Mouse (Mus musculus) liver, postnatal 0 days (tissue): Measurements from ENCODE around the gene Lypd4. TPM values are rescaled to one million over a fixed set of nuclear protein-coding genes. Genes with fewer than 3 reads are reported as not detected.

Experiments used
- ATAC-seq: fragments of 200-750 bp; cut with Nextera tagmentation; 2 replicates; pipeline ENCODE4 v1.8.0; 2017; ENCODE audit warnings: mild to moderate bottlenecking, moderate library complexity
- DNase-seq: peaks from one replicate; pipeline ENCODE4 v3.0.0-alpha.2; 2016
- H3K27ac ChIP-seq: fragments of 300-500 bp; sonication (generic); 2 replicates; pipeline ENCODE4 v1.5.1; 2014; ENCODE audit warnings: antibody characterized with exemption, moderate library complexity, mild to moderate bottlenecking, low read depth
- H3K27me3 ChIP-seq: fragments of 300-500 bp; sonication (generic); 2 replicates; pipeline ENCODE4 v1.6.1; 2014; ENCODE audit warnings: low read length, control low read depth, mixed read lengths; ENCODE audit not compliant: insufficient read depth
- H3K36me3 ChIP-seq: fragments of 300-500 bp; sonication (generic); replicated peaks from 2 replicates; pipeline ENCODE4 v1.6.1; 2014; ENCODE audit warnings: mild to moderate bottlenecking, control low read depth, low read length, moderate library complexity, mixed read lengths; ENCODE audit not compliant: insufficient read depth
- H3K4me1 ChIP-seq: fragments of 300-500 bp; sonication (generic); 2 replicates; pipeline ENCODE4 v1.6.1; 2014; ENCODE audit warnings: antibody characterized with exemption, mild to moderate bottlenecking, control low read depth; ENCODE audit not compliant: insufficient read depth
- H3K4me2 ChIP-seq: fragments of 300-500 bp; sonication (generic); 2 replicates; pipeline ENCODE4 v1.6.1; 2014; ENCODE audit warnings: low read depth, mild to moderate bottlenecking, low read length, moderate library complexity, mixed read lengths
- H3K4me3 ChIP-seq: fragments of 300-500 bp; sonication (generic); 2 replicates; pipeline ENCODE4 v1.5.1; 2014; ENCODE audit warnings: low read depth, low read length
- H3K9ac ChIP-seq: fragments of 300-500 bp; sonication (generic); replicated peaks from 2 replicates; pipeline ENCODE4 v1.6.1; 2014; ENCODE audit warnings: mild to moderate bottlenecking, moderate library complexity
- H3K9me3 ChIP-seq: fragments of 300-500 bp; sonication (generic); 2 replicates; pipeline ENCODE4 v1.6.1; 2016; ENCODE audit warnings: mild to moderate bottlenecking, control low read depth, low read length, mixed read lengths
- CTCF ChIP-seq: sonication (generic); IDR thresholded peaks from 2 replicates; pipeline ENCODE4 v1.5.1; 2016; ENCODE audit warnings: antibody characterized with exemption, low read depth
- EP300 ChIP-seq: IDR thresholded peaks from 2 replicates; pipeline ENCODE4 v1.6.1; 2016; ENCODE audit warnings: antibody characterized with exemption, low read depth, mild to moderate bottlenecking
- WGBS: fragments of 180-500 bp; shearing (Covaris S2); extraction: QIAGEN DNeasy Blood & Tissue Kit; methylation state at CpG from one replicate; pipeline ENCODE4 v1.1.7; 2014; ENCODE audit not compliant: insufficient replicate concordance; 5-methylcytosine and 5-hydroxymethylcytosine counted together
- polyA plus RNA-seq: library from polyadenylated mRNA; unstranded; fragments of >200 nt; fragmentation: Nextera tagmentation; extraction: Ambion mirVana; gene quantifications from 2 replicates; pipeline ENCODE4 v1.2.1, GENCODE M21; 2015

The Lypd4 gene
- polyA plus RNA-seq, 1 experiment from 2014 or later = not detected

GRCm38 (mm10) chr7:24884693-24885291, 15.1 kb upstream of the Lypd4 start:
- ATAC-seq (no peak), DNase-seq (no peak)
- no peaks in the 10 kb centered on the region for H3K9me3 ChIP-seq
- WGBS = under 1% methylated on average over 36 of the region's 47 CpGs
- H3K36me3 ChIP-seq = peaks cover 45% of the 10 kb centered on the region
- peak overlapping the region; percentile 97 for H3K27ac ChIP-seq
- H3K4me2 ChIP-seq = peak overlapping the region; percentile 85
- no peaks in the 10 kb centered on the region for H3K27me3 ChIP-seq
- peak overlapping the region; percentile 98 for H3K9ac ChIP-seq
- peak overlapping the region; percentile 83 for H3K4me3 ChIP-seq
- peaks cover 23% of the 10 kb centered on the region for H3K4me1 ChIP-seq
- TF ChIP-seq CTCF (no peak), EP300 (no peak)

DNA sequence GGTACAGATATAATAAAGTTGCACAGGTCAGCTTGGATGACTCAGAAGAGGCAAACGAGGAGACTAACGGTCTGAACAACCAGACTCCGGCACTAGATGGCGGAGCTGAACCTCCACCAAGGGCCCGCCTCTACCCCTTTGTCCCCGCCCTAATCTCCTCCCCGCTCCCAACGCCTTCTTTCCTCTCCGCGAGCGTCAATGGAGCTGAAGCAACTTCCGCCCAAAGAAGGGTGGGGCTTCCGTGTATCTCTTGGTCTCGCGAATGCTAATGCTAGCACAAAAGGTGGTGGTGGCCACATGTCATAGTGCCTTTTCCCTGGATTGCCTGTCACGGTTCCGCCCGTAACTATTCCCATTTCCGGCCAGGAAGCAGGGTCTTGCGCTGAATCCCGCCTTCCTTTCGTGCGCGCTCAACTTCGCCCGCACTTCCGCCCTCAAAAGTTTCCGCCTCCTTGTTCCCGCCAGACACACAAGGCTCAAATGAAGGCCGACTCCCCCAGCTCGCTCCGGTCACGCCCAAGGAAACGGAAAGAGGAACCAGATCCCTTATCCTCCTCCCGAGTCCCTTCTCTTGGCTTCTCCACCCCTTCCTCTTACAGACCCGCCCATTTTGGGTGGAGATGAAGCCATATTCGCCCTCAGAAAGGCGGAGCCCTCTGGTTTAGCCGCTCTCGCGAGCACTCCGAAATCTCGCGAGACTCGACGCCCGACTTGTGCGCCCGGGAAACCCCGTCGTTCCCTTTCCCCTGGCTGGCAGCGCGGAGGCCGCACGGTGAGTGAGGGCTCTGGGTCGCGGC, 14.4 kb upstream of the Lypd4 start, which contains the start of gene Rps19:
Rps19 (plus strand) TSS at position 476 of the 797 bp plus-strand sequence.
- ATAC-seq = peak; percentile 94
- Histone ChIP-seq H3K4me2 (peak within 1 kb of the TSS; percentile 85), H3K9ac (peak within 1 kb of the TSS; percentile 98), H3K9me3 (no peaks in the 10 kb centered on the region), H3K27ac (peak within 1 kb of the TSS; percentile 97), H3K4me3 (peak within 1 kb of the TSS; percentile 83), H3K36me3 (peaks cover 38% of the 10 kb centered on the region), H3K27me3 (no peaks in the 10 kb centered on the region), H3K4me1 (peaks cover 23% of the 10 kb centered on the region)
- TF ChIP-seq EP300 (peak; percentile 91), CTCF (peak; percentile 75)
- peak; percentile 98 for DNase-seq
- WGBS = under 1% methylated on average over 53 of the region's 57 CpGs

GRCm38 (mm10) chr7:24882416-24883199, 12.9 kb upstream of the Lypd4 start:
- no peak for ATAC-seq
- Histone ChIP-seq H3K9me3 (no peaks in the 10 kb centered on the region), H3K9ac (no peak overlapping the region), H3K4me3 (no peak overlapping the region), H3K36me3 (peaks cover 23% of the 10 kb centered on the region), H3K4me2 (no peak overlapping the region), H3K27ac (no peak overlapping the region), H3K27me3 (no peaks in the 10 kb centered on the region), H3K4me1 (peaks cover 23% of the 10 kb centered on the region)
- no peak for DNase-seq
- no peak for TF ChIP-seq CTCF
- no peak for TF ChIP-seq EP300
- WGBS = 87% methylated on average over 9 of the region's 9 CpGs

DNA sequence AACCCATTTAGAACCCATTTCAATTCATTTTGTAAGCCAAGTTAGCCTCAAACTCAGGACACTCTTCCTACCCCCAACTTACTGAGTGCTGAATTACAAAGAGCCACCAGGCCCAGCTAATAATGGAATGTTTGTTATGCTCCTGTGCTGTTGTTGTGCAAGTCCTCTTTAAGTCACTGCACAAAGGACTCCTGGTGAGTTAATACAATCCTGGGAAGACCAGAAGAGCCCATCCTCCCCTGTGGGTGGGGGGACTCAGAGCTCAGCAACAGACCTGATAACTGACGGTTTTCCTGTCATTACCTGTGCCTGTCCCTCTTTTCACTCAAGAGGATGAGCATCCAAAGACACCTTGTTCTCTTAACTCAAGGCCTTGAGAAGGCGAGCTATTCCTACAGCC, 9.9 kb upstream of the Lypd4 start:
- H3K27ac ChIP-seq = no peak overlapping the region
- no peaks in the 10 kb centered on the region for H3K36me3 ChIP-seq
- 58% methylated on average over 2 of the region's 2 CpGs for WGBS
- DNase-seq (no peak), ATAC-seq (no peak)
- H3K9ac ChIP-seq = no peak overlapping the region
- no peak overlapping the region for H3K4me2 ChIP-seq
- no peaks in the 10 kb centered on the region for H3K27me3 ChIP-seq
- H3K4me1 ChIP-seq = 0 out of 2 replicates have a peak, but pooled peaks cover 2% of the 10 kb centered on the region
- no peak for TF ChIP-seq EP300
- no peak for TF ChIP-seq CTCF
- H3K9me3 ChIP-seq = no peaks in the 10 kb centered on the region
- H3K4me3 ChIP-seq = no peak overlapping the region

DNA sequence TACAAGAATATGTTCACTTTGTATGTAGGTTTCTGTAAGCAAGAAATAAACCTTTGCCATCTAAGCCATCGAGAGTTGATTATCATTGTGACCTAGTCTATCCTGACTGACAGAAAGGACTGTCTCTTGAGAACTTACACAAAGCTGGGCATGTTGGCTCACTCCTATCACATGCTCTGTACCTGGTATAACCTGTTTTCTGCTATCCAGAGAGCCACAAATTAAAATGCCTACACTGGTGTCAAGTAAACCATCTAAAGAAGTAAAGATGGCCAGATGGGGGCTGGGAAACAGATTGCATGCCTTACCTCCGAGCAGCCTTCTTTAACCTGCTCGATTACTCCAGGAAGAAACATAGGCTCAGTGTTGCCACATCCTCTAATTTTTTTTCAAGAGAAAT, 7.8 kb upstream of the Lypd4 start:
- TF ChIP-seq EP300 = no peak
- no peak for TF ChIP-seq CTCF
- WGBS = 56% methylated on average over 3 of the region's 3 CpGs
- no peak overlapping the region for H3K4me3 ChIP-seq
- no peak overlapping the region for H3K27ac ChIP-seq
- no peaks in the 10 kb centered on the region for H3K4me1 ChIP-seq
- no peak overlapping the region for H3K4me2 ChIP-seq
- no peak overlapping the region for H3K9ac ChIP-seq
- H3K27me3 ChIP-seq = no peaks in the 10 kb centered on the region
- H3K9me3 ChIP-seq = no peaks in the 10 kb centered on the region
- DNase-seq (no peak), ATAC-seq (no peak)
- no peaks in the 10 kb centered on the region for H3K36me3 ChIP-seq

DNA sequence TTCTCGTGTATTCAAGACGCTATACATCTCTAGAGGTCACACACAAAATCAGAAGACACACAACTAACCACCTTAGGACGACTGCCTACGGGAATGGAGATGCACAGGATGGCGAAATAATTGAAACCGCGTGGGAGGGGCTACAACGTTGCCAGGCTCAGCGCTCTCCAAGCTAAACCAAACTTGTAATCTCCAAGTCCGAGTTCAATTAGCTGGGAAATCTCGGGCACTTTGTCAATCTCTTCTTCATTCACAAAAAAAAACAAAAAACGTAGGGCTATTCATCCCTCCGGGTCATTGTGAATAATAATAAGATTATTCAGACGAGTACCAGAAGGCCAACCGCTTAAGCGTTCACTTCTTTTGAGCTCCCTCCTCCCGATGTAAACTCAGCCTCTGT, 661 bp downstream of the Lypd4 start:
- Histone ChIP-seq H3K4me1 (no peaks in the 10 kb centered on the region), H3K4me2 (no peak overlapping the region), H3K36me3 (no peaks in the 10 kb centered on the region), H3K9me3 (no peaks in the 10 kb centered on the region), H3K9ac (no peak overlapping the region), H3K27me3 (peaks cover 8% of the 10 kb centered on the region; the same call in 1 of the 2 replicates), H3K4me3 (no peak overlapping the region), H3K27ac (no peak overlapping the region)
- TF ChIP-seq CTCF = no peak
- no peak for TF ChIP-seq EP300
- DNase-seq = no peak
- no peak for ATAC-seq
- WGBS = 60% methylated on average over 17 of the region's 17 CpGs
